Mouse (Mus musculus) neutrophil, adult 5-6 weeks (primary cell): ENCODE data around the gene Herc1. TPM values are rescaled to one million over a fixed set of nuclear protein-coding genes. Genes with fewer than 3 reads are reported as not detected.

Experiments used
- ATAC-seq: fragments of 151-379, 151-347 bp; 2 replicates; pipeline ENCODE4 v1.8.0; 2017; ENCODE audit warnings: mild to moderate bottlenecking, moderate TSS enrichment; ENCODE audit not compliant: insufficient number of reproducible peaks, poor library complexity, low FRiP score, severe bottlenecking; ENCODE audit errors: extremely low read depth
- total RNA-seq: library from RNA; stranded (forward); fragments of 200-1000 nt; gene quantifications from 2 replicates; pipeline ENCODE4 v1.2.3, GENCODE M21; 2017

The Herc1 gene
- 163 and 174 TPM in 2 replicates for total RNA-seq

DNA sequence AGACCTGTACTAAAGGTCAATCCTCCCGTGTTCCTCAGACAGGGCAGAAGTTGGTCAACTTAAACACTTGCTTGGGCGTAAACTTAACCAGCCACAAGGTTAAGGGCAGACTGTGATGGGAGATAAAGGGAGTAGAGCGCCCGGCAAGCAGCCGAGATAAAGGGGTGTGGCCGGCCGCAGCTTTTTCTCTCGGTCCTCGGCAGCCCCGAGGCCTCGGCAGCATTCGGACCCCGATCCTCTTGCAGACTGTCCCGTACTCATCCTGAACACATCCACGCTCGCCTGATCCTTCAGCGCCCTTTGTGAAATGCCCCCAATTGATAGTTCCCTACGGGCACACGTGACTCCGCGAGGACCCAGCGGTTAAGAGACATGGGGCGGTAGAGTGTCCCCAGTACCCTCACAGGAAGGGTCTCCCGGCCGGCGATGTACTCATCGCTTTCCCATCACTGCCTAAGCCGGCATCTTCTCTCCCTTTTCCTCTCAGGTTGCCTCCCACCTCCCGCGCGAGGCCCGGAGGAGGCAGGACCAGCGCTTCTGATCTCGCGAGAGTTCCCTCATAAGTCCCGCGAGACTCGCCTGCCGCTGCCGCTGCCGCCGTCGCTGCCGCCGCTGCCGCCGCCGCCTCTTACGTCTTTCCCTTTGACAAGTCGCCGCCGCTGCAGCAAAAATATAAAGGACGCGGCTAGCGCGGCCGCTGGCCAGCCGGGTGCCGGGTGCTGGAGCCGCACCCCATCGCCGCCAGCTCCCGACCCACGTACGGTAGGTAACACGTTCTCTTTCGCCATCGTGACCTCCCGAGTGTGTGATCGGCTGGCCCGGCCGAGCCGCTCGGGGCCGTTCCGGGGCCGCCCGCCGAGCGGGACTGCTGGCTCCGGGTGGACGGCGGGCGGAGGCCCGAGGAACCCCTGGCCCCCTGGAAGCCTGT, at the start of gene Herc1:
TSS of gene Herc1 (plus strand) at position 591 of the 928 bp plus-strand sequence.
- ATAC-seq, result peak; percentile 93

DNA sequence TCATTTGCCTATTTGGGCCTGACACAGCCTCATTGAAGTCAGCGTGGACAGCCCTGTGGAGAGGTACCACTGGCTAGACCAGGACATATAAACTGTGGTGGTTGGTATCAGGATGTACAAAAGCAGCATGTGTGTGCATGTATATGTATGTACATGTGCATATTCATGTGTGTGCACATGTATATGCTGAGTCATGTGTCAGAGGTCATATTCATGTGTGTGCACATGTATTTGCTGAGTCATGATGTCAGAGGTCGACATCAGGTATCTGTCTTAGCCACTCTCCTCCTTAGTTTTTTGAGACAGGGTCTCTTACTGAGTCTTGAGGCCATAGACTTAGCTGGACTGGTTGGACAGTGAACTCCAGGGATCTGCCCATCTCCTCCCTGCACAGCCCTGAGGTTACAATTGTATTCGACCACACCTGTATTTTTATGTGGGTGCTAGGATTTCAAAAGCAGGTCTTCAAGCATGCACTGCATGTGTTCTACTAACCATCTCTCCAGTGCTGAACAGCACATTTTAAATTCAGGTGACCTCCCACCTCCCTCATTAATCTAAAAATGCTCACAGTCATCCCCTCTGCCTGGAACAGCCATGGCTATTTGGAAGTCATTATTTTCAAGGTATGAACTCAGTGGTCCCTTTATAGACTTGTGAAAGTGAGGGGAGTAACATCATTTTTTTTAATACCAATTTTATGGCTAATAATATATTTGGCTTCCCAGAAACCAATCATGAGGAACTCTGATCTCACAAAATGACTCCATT, 45.7 kb upstream of the Herc1 start:
- no peak for ATAC-seq

DNA sequence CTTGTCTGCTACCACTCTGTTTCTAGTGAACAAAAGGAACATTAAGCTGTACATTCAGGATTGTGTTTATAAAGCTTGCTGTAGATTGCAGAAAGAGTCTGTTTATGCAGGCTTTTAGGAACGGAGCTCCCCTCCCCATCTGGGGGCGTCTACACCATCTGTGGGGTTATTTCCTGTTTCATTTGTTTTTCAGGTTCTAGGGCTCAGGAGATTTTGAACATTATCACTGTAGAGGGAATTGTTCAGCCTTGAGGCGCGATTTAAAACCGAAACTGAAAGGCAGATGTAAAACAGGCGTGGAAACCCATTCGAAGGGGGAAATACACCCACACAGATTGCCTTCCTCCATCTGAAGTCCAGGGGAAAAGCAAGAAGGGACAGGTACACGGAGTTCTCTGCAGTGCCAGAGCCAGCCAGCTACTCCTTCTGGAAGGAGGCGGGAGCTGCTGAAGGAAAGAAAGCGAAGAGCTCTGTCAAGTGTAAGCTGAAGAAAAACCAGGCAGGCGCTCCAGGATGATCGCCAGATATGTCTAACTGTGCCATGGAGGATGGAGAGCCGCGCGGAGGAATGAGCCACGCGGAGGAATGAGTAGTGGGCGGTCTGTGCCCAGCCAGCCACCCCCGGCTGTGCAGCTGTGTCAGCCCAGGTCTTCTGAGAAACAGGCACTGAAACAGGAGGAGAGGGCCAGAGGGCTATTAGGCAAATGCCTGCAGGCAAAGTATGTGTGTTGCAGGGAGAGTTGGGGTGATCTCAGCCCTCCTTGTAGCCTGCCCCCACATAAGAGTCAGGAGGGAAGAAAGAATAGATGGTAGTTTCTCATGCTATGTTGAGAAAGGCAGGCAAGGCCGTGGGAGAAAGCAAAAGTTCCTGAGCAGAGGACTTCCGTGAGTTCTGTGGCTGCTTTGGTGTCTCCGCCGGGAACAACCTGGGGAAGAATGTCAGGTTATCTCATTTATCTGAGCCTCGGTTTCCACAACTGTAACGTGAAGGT, 44.8 kb upstream of the Herc1 start:
- ATAC-seq, result peak; percentile 46; the same call in 1 of the 2 replicates

DNA sequence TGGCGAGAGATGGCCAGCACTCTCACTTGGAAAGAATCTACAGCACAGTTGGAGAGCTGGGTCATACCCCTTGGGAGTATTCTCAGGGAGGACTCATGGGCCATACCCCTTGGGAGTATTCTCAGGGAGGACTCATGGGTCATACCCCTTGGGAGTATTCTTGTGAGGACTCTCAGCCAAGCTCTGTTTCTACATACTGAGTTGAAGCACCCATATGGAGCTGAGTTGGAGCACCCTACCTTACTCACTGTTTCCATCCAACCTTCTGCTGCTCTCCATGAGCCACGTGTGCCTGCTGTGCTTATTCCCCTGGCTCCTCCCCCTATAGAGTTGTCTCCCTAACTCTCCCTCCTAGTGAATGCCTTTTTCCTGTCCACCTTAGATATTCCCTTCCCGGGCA, 43.8 kb upstream of the Herc1 start:
- ATAC-seq, result no peak

DNA sequence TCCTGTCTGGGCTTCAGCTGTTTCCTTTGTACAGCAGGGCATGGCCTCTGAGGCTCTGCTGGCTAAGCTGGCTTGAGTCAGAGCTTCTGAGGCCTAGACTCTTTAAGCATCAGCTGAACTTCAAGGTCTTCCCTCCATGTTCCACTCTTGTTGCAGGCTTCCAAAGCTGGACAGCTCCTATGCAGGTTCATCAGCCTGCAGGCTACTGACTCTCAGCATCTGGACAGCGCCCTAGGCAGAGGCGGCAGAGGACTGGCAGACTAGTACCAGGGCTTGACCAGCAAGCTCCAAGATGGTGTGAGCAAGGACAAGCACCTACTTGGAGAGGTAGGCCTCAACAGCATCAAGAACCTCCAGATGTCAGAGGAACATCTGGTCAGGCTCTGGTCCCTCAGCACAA, 42.9 kb upstream of the Herc1 start:
- ATAC-seq, result no peak

DNA sequence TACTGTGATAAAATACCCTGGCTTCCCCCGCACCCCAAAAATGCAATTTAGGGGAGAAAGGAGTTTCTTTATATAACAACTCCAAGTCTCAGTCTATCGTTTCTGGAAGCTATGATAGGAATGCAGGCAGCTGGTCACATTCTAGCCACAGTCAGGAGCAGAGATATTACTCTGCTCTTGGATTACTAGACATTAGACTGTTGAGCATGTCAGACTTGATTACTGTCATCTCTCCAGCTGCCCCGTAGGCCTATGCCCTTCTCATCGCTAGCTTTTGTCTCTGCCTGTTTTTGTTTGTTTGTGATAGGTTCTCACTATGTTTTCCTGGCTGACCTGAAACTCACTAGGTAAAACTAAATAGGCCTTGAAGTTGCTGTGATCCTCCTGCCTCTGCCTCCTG, 41.5 kb upstream of the Herc1 start:
- no peak for ATAC-seq

DNA sequence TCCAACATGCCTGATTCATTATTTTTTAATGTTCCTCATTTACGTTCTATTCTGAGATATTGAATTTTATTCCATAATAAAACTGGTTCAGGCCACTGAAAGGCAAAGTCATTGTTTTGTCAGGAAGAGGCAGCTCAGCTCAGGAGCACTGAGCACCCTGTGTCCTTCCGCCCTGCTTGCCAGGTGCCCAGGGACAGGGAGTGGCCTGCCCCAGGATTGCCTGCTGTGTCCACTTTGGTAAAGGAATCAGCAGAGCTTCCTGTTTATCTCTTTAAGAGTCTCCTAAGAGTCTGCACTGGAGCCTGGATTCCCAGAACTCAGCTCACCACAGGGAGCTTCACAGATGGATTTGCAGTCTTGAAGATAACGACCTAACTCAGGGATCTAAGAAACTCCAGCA, 38.8 kb upstream of the Herc1 start:
- ATAC-seq, result no peak

DNA sequence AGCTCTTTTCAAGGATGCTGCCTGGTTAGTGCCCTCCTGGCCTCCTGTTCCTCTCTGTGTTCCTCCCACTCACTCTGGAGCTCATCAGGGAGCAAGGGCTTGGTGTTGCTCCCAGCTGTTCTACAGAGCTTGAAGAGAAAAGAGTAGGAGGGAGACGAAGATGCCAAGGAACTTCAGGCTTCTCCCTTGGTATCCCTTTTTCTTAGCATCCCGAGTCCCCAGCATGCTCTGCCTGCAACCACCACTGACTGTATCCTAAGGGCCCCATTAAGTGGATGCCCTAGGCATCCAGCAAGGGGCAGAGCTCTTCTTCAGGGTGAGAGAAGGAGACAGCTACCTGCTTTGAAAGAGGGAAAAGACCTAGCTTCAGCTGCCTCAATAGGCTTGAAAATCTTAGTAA, 33.6 kb upstream of the Herc1 start:
- no peak for ATAC-seq

DNA sequence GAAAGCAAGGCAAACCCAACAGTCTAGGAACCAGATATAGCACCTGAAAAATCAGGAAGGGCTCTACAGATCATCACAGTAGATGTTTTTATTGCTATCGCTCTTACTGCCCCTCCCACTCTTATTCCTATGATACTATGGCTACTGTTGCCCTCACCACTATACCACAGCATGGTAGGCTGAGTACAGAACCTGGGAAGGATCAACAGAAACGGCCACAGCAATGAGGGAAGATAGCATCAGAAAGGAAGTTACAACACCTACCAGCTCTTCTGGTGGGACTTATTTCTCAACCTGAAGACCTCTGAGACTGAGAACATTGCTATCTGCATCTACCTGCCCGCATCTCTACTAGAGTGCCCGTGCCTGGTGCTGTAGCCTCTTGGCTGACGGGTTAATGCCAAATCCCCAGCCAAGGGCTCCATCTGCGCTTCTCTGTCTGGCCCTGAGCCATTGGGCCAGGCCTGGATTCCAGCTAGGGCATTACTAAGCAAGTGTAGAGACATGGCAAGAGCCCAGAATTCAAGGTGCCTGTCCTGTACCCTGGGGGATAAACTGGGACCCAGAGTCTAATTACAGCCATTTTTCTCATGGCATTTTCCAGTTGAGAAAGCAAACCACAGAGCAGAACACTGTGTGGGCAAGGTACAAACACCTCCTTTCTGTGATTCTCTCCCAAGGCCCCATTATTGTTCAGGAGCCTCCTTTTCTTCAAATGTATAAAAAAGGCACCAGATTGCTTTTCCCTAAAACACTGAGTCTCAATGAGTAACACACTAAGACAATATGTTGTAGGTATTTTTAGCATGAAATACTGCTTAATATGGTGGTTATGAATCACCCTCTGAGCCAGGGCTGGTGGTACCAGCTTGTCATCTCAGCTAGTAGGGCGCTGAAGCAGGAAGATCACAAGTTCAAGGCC, 28.0 kb upstream of the Herc1 start:
- no peak for ATAC-seq

DNA sequence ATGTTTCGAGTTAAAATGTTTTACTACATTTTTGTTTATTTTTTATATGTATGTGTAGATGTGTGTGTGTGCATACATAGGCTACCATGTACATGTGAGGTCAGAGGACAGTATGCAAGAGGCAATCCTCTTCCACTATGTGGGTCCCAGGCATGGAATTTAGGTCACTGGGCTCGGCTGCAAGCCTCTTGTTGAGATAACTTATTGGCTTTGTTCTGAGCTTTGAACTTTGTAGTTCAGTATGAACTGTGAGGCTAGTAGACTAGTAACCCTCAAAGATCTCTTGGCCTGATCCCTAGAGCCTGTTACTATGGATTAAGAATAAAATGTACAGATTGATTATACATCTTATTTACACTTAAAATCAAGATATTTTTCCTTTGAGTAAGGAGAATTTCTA, 23.4 kb upstream of the Herc1 start:
- no peak for ATAC-seq

DNA sequence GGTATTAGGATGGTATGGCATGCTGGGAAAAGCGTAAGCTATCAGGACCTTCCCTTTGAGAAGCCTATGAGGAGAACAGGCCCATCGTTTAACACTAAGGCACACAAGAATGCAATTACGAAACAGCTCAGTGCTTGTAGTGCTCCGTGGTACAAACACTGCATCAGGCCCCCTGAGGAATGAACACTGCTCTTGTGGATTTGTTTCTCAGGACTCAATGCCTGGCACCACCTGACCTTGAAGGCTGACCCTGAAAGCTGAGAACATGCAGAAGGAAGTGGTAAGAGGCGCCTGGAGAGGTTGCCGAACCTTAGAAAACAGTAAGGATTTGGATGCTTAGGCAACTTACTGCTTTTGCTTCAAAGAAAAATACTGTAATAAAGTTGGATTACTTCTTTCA, 20.8 kb upstream of the Herc1 start:
- ATAC-seq, result no peak

DNA sequence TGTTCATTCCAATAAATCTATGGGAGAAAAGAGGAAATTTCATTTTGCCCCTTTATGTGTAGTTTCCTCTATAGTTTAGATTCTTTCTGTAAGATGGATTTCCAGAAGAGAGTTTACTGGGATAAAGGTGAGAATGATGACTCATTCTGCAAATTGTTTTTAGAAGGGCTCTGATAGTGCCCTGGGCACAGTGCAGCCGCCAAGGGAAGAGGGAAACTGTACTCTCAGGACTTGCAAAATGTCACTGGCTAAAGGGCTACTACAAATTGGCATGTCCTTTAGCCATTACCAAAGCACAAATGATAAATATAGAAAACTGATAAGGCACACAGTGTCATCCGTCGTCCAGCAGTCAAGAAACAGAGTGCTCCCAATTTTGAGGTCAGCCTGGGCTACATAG, 19.8 kb upstream of the Herc1 start:
- no peak for ATAC-seq

DNA sequence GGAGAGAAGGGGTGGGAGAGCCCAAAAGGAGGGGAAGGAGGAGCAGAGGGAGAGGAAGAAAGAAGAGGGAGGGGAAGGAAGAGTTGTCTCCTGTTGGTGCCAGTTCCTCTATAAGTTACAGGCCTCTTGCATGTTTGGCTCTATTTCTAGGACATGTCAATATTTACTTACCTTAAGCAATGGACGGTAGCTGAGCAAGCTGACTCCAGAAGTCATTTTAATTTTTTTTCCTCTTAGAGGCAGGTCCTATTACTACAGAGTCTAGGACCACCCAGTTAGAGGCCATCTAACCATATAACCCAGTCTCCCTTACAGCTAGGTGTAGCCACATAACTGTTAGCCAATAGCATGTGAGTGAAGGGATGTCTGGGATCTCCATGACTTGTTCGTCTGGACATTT, 18.7 kb upstream of the Herc1 start:
- no peak for ATAC-seq

DNA sequence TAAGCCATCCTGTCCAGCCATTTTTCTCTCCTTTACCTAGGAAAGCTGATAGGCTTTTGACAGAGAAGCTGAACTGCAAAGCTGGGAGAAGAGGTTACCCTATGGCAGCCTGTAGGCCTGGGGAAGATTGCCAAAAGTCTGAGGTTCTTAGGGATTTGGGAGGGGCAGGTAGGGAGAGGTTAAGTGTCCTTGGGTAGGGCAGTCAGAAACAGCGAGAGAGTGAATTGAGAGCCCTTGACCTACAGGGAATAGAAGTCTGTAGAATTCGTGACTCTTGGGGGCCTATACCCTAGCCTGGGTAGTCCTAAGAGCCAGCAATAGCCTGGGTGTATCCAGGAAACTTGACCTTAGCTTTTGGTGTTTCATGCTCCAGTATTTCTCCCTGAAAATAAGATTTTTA, 17.9 kb upstream of the Herc1 start:
- no peak for ATAC-seq

DNA sequence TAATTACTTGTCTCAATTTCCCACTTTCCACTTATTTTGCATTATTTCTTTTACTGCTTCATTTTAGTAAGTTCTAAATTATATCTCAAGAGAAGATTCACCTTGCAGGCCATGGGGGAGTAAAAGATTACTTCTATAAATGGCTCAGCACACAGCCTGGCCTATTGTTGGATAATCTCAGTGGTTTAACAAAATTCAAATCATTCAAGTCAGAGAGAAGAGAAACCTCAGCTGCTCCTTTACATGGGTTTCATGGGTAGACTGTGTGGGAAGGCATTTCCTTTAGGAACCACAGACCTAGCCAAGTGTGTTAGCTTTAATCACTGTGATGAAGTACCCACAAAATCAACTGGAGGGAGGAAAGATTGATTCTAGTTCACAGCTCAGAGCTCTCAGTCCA, 13.0 kb upstream of the Herc1 start:
- ATAC-seq, result no peak

DNA sequence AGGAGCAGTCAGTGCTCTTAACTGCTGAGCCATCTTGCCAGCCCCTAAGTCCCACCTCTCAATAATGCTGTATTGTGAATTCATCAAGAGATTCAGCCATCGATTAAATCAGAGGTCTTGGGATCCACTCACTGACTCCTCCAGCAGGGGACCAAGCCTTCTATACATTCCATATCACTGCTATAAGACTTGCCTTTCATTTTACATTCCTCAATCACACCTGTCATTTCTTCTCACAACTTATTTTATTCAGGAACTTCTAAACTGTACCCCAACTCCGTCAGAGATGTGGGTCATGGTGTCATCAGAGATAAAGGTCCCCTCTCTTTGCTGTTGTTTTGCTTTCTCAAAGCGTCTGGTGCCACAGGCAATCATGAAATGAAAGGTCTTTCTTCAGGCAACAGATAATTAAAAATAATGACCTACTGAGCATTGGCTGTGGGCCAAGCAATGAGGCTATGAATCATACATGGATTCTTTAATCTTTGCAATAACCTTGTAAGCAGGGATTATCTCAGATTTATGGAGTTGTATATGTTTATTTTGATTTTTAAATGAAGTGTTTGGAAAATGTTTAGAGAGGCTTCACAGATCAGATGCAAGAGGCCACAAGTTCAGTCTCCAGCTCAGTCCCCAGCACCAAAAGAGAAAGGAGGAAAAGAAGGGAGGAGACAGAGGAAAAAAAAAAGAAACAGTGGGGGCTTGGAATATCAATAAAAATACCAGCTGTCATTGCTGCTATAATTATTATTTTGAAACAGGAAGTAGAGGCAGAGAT, 12.1 kb upstream of the Herc1 start:
- no peak for ATAC-seq

DNA sequence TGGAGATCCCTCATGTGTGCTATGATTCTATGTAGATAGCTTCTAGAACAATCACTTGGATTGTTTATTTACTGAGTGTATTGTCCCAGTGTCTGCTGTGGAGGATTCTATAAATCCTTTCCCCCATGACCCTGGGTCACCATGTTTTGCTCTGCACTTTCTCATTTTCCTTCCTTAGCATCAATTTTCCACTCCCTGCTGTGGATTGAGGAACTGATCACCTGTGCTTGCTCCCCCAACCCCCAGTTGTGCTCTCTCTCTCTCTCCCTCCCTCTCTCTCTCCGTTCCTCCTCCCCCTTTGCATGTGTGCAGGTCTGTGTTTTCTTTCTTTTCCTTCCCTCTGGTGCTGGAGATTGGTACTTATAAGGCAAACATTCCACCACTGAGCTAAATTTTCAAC, 10.5 kb upstream of the Herc1 start:
- no peak for ATAC-seq
